Mouse (Mus musculus) activated CD4-positive, CD25-positive, alpha-beta regulatory T cell, adult 4 months (primary cell): ENCODE data around the gene Itgb5. TPM values are rescaled to one million over a fixed set of nuclear protein-coding genes. Genes with fewer than 3 reads are reported as not detected.

Source experiments
- ATAC-seq: one replicate; pipeline ENCODE4 v1.8.0; 2017
- polyA plus RNA-seq, 2 experiments: library from polyadenylated mRNA; unstranded; fragments of 100-300 nt; shearing (Covaris generic); gene quantifications; one replicate each; pipeline ENCODE4 v1.2.1; 2017

The Itgb5 gene
- polyA plus RNA-seq, 2 experiments from 2014 or later: 0.85 to 1.6 TPM

GRCm38 (mm10) chr16:33879031-33879430, 49.6 kb downstream of the Itgb5 start:
- no peak for ATAC-seq

DNA sequence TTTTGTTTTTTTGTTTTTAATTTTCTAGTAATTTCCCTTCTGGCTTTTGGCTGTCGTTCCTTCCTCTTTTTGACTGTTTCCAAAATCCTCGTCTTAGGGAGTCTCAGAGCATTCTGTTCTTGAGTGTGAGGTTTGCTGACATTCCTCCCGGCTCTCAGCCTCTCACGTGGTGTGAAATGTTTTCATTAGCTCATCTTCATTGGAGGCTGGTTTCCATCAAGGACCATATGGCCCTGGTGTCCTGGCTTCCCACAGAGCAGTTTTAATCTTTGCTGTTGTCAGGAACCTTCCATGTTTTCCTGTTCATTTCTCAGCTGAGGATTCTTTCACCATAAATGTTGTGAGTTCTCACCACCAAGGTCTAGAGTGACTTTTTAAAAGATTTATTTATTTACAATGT, 50.1 kb downstream of the Itgb5 start:
- no peak for ATAC-seq

DNA sequence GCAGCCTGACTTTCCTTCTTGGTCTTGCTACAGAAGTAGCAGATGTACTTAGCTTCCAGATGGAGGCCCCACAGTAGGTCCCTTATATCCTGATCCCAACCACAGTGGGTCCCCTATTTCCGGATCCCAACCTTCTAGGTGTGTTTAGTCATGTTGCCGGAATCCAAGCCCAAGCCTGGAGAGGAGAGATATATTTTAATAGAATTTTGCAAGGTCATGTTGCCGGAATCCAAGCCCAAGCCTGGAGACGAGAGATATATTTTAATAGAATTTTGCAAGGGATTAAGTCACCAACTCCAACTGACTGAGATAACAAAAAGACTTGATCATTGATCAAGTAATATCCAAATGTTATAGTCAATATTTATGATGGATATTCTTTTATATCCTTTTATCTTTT, 51.3 kb downstream of the Itgb5 start:
- no peak for ATAC-seq

- ATAC-seq: no peak
Measured at GRCm38 (mm10) chr16:33882540-33882939, 53.1 kb downstream of the Itgb5 start.

GRCm38 (mm10) chr16:33883046-33883975, 53.8 kb downstream of the Itgb5 start:
- no peak for ATAC-seq

- no peak for ATAC-seq
Measured at GRCm38 (mm10) chr16:33884201-33884600, 54.7 kb downstream of the Itgb5 start.

GRCm38 (mm10) chr16:33885021-33885471, 55.6 kb downstream of the Itgb5 start:
- ATAC-seq: no peak

- ATAC-seq: no peak
Measured at GRCm38 (mm10) chr16:33885671-33886328, 56.3 kb downstream of the Itgb5 start.

DNA sequence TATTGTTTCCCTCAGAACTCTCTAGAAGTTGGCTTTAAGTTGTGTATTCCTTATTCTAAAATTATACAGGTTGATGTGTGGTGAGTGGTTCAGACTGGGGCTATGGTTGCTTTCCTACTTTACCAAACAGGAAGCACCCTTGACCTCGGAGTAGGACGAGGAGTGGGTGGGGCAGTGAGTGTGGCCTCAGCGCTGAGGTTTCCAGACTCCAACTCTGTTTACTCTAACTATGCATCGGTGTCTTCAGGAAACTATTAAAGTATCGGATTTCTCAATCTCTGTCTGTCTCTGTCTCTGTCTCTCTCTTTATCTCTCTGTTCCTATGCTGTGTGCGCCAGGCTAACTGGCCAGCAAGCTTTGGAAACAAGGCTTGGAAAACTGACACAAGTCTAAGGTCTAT, 57.2 kb downstream of the Itgb5 start:
- ATAC-seq: no peak

GRCm38 (mm10) chr16:33887981-33888380, 58.5 kb downstream of the Itgb5 start:
- no peak for ATAC-seq

DNA sequence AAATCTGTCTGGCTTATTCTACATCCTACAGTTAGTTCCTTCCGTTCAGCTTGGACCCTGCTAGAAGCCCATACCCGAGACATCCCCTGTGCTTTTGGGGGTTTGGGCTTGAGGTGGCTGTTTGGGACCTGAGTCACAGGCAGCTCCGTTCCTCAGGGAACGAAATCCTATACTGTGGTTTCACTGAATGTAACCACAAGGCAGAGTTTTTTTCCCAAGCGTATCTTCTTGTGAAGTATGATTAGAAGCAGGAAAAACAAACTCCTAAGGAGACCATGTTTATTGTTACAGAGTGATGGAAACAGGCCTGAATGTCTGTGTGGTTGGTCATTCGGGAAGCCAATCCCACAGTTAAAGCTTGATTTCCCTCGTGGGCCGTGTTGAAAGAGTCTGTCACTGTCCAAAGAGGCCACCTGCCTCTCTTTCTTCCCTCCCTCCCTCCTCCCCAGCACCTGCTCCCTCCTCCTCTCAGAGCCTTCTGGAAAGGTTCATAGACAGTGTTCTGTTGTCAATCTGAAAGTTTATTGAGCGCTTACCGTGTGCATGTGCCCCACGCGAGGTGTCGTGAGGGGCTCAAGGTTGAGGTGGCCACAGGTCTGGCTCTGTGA, 59.6 kb downstream of the Itgb5 start:
- no peak for ATAC-seq

DNA sequence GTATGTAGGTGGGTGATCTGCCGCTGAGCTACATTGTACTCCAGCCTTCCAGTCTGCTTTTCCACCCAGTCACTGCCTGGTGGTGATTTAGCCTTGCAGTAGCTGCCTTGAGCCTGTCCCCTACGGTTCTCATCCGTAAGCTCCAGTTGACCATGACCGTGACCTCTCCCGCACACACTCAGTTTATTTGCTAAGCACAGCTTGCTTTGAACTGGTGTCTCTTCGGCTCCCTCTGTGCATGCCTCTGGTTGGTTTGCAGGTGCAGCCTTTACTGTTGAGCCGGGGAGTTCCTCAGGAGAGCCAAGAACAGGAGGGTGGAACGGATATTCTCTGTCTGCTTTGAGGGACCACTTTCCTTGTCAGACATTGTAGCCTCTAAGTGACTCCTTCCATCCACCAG, 61.6 kb downstream of the Itgb5 start:
- no peak for ATAC-seq

GRCm38 (mm10) chr16:33891561-33892281, 62.3 kb downstream of the Itgb5 start:
- ATAC-seq: no peak

DNA sequence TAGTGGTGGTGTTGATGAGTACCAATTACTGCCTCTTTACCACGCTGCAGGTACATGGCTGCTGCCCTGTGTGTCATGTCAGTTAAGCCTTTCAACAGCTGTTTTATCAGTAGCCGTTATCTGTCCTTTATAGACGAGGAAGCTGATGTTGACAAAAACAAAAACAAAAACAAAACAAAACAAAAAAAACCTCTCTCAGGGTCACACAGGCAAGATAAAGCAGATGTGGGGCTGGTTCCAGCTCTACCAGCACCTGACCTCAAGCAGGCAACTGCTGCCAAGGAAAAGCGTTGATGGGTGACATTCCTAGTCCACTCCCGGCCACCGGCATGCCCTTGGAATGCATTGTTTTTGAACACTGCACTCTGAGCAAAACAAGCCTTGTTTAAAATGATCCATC, 63.1 kb downstream of the Itgb5 start:
- ATAC-seq: no peak

- ATAC-seq: no peak
Measured at GRCm38 (mm10) chr16:33893796-33894195, 64.3 kb downstream of the Itgb5 start.

DNA sequence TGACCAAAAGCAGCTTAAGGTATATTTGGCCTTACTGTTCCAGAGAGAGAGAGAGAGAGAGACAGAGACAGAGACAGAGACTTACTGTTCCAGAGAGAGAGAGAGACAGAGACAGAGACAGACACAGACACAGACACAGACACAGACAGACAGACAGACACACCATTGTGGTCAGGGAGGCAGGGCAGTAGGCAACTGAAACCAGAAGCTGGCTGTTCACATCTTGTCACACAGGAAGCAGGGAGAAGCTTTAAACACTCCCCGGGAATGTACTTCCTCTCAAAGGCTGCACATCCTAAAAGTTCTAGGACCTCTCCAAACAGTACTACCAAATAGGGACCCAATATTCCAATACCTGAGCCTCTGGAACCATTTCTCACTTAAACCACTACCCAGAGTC, 65.0 kb downstream of the Itgb5 start:
- ATAC-seq: no peak

DNA sequence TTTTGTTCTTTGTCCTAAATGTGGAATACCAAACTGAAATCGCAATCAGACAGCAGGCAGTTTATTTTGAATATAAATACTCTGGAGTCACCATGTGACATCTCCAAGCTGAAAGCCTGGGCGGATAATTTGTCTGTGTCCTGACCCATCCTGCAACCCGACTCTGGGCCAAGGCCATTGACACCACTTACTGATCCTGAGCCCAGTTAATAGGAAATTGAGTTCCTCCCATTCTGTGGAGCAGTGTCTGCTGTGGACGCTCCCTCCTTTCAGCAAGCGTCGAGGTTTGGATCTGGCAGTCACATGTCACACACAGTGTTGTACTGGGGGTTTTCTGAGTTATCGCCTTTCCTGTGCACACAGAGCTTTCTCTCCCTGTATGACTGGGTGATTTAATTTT, 66.2 kb downstream of the Itgb5 start:
- ATAC-seq: no peak

- no peak for ATAC-seq
Measured at GRCm38 (mm10) chr16:33896801-33897200, 67.3 kb downstream of the Itgb5 start.

- no peak for ATAC-seq
Measured at GRCm38 (mm10) chr16:33903664-33904441, 74.4 kb downstream of the Itgb5 start.

- ATAC-seq: no peak
Measured at GRCm38 (mm10) chr16:33904553-33904952, 75.1 kb downstream of the Itgb5 start.

- no peak for ATAC-seq
Measured at GRCm38 (mm10) chr16:33908239-33908638, 78.8 kb downstream of the Itgb5 start.

GRCm38 (mm10) chr16:33914997-33915396, 85.5 kb downstream of the Itgb5 start:
- no peak for ATAC-seq
